ENCODE assay signal across 8 mouse cellular contexts in genomic region chr5:31696971-31697643, GRCm38 (mm10). TPM values are rescaled to one million over a fixed set of nuclear protein-coding genes. Genes with fewer than 3 reads are reported as not detected.
DNase-seq lines count a peak whose midpoint lies in the region; ATAC-seq and TF ChIP-seq lines count a peak whose summit lies in the region.

Rbks (minus strand) TSS chr5:31697627.

- no peak for TF ChIP-seq CTCF in left cerebral cortex, adult 2 months (IDR thresholded peaks at IDR 0.05)

- H3K9me3 ChIP-seq in hindbrain, embryonic 12.5 days (replicated peaks): no peaks in the 10 kb centered on the region

- no peaks in the 10 kb centered on the region for H3K4me1 ChIP-seq in brown adipose tissue, adult 24 weeks (ENCODE audit: control insufficient read depth, insufficient read depth, insufficient read length, low read length)
- peaks cover 5% of the 10 kb centered on the region; the same call in 1 of the 2 replicates for H3K4me1 ChIP-seq in hindbrain, embryonic 12.5 days

- ATAC-seq in hindbrain, embryonic 12.5 days (ENCODE audit: low FRiP score): peak; percentile 71
- ATAC-seq in megakaryocyte-erythroid progenitor cell, adult 5-6 weeks (replicated peaks; ENCODE audit: low FRiP score, low TSS enrichment, poor library complexity, severe bottlenecking): peak; percentile 80

- H3K27ac ChIP-seq in left cerebral cortex, adult 2 months: peak within 1 kb of the TSS; percentile 98
- H3K27ac ChIP-seq in brown adipose tissue, adult 24 weeks (replicated peaks; ENCODE audit: low read depth, low read length): peak within 1 kb of the TSS; percentile 99
- peak within 1 kb of the TSS; percentile 87 for H3K27ac ChIP-seq in hindbrain, embryonic 12.5 days

- intact Hi-C loops in left cerebral cortex, adult 2 months (cut with DNase I): loop anchor here (5.0 kb wide), 4 partner anchors 100 to 340 kb away; partner anchors contain the start of gene Mrpl33
- intact Hi-C loops in left cerebral cortex, postnatal 4 days (cut with DNase I): loop anchor here (5.0 kb wide), 1 partner anchor 440 kb away; the partner anchor contains the start of gene Fosl2

- no peaks in the 10 kb centered on the region for H3K27me3 ChIP-seq in hindbrain, embryonic 12.5 days

- DNase-seq in left cerebral cortex, adult 2 months (ENCODE audit: extremely low spot score in 1 of 2, low spot score in 2 of 2): no peak
- no peak for DNase-seq in left cerebral cortex, postnatal 4 days
- DNase-seq in ovary, adult 18-20 months (ENCODE audit: low spot score): no peak
- no peak for DNase-seq in layer of hippocampus, postnatal 36 days
- DNase-seq in B cell, adult 2 months: no peak

- 6% methylated on average over 18 of the region's 18 CpGs for WGBS in hindbrain, embryonic 12.5 days

- H3K4me2 ChIP-seq in hindbrain, embryonic 12.5 days (replicated peaks): peak within 1 kb of the TSS; percentile 82

- no peaks in the 10 kb centered on the region for H3K36me3 ChIP-seq in hindbrain, embryonic 12.5 days

- H3K9ac ChIP-seq in hindbrain, embryonic 12.5 days: peak within 1 kb of the TSS; percentile 81

- peak within 1 kb of the TSS; percentile 94 for H3K4me3 ChIP-seq in left cerebral cortex, adult 2 months
- H3K4me3 ChIP-seq in brown adipose tissue, adult 24 weeks (ENCODE audit: insufficient read depth, low read depth, low read length): peak within 1 kb of the TSS; percentile 95
- peak within 1 kb of the TSS; percentile 80 for H3K4me3 ChIP-seq in hindbrain, embryonic 12.5 days

RNA-seq across cellular contexts. Expression of gene Rbks, which starts in this region (rescaled TPM):
- 1 to 10 TPM; 3.8 to 4.0 TPM for total RNA-seq in left cerebral cortex, adult 2 months (2021)
- 1 to 10 TPM; 1.4 to 2.0 TPM for total RNA-seq in left cerebral cortex, postnatal 4 days (2021)
- 5.5 and 6.1 TPM in 2 replicates for polyA plus RNA-seq in brown adipose tissue, adult 24 weeks (2012; ENCODE audit: insufficient read depth, insufficient read length, missing spikeins)
- 1.8 TPM in 2 replicates for polyA plus RNA-seq in hindbrain, embryonic 12.5 days (2016; fragmentation: Nextera tagmentation; extraction: Ambion mirVana)
- 21.5 and 29.3 TPM in 2 replicates for total RNA-seq in megakaryocyte-erythroid progenitor cell, adult 5-6 weeks (2014; fragmentation: Nextera tagmentation)
- 27.3 and 33.7 TPM in 2 replicates for total RNA-seq in megakaryocyte-erythroid progenitor cell, adult 5-6 weeks (2017)
- 1 to 10 TPM; 3.4 to 4.2 TPM for total RNA-seq in layer of hippocampus, postnatal 36 days (2021)

Comparison
In these comparisons a context has a peak if more than half of its experiments do, and no peak if none do; other contexts are left out.
1. RNA of gene Rbks (total RNA-seq): 21.5 to 33.7 TPM in megakaryocyte-erythroid progenitor cell, adult 5-6 weeks; 3.4 to 4.2 TPM in layer of hippocampus, postnatal 36 days, 3.8 to 4.0 TPM in left cerebral cortex, adult 2 months and 1.4 to 2.0 TPM in left cerebral cortex, postnatal 4 days; every median in the first group is over 4 times any median in the second.
2. Peak in every context shown above with its lines, with median percentiles within 50 percentile points of each other: H3K27ac ChIP-seq and H3K4me3 ChIP-seq.